Mouse (Mus musculus): Measurements from ENCODE around the gene Tmem164. TPM values are rescaled to one million over a fixed set of nuclear protein-coding genes. Genes with fewer than 3 reads are reported as not detected.

Gene Tmem164
- polyA plus RNA-seq, 1 experiment: 12.4 TPM

GRCm38 (mm10) chrX:142825309-142825708 lies 144.1 kb downstream of the Tmem164 start:
- no peaks in the 10 kb centered on the region for H3K27me3 ChIP-seq (ENCODE audit: control insufficient read depth, insufficient read depth, low read length)
- TF ChIP-seq POLR2A (IDR thresholded peaks at IDR 0.05; ENCODE audit: low read depth, low read length) (no peak), CTCF (IDR thresholded peaks at IDR 0.05; ENCODE audit: extremely low read depth, insufficient read length, insufficient replicate concordance, low read depth, low read length) (no peak)
- no peak overlapping the region for H3K27ac ChIP-seq (ENCODE audit: insufficient read depth, low read depth, low read length)
- no peaks in the 10 kb centered on the region for H3K36me3 ChIP-seq (ENCODE audit: control insufficient read depth, insufficient read depth, low read length)
- H3K4me3 ChIP-seq (ENCODE audit: low read depth, low read length): no peak overlapping the region
- no peaks in the 10 kb centered on the region for H3K4me1 ChIP-seq (ENCODE audit: control insufficient read depth, insufficient read depth, insufficient read length, low read length)
- 78% methylated on average over 1 of the region's 1 CpGs for WGBS

GRCm38 (mm10) chrX:142827644-142828043 lies 146.4 kb downstream of the Tmem164 start:
- H3K36me3 ChIP-seq (ENCODE audit: control insufficient read depth, insufficient read depth, low read length): no peaks in the 10 kb centered on the region
- H3K27me3 ChIP-seq (ENCODE audit: control insufficient read depth, insufficient read depth, low read length): no peaks in the 10 kb centered on the region
- 14% methylated on average over 1 of the region's 1 CpGs for WGBS
- H3K27ac ChIP-seq (ENCODE audit: insufficient read depth, low read depth, low read length): no peak overlapping the region
- H3K4me3 ChIP-seq (ENCODE audit: low read depth, low read length): no peak overlapping the region
- no peaks in the 10 kb centered on the region for H3K4me1 ChIP-seq (ENCODE audit: control insufficient read depth, insufficient read depth, insufficient read length, low read length)
- TF ChIP-seq POLR2A (IDR thresholded peaks at IDR 0.05; ENCODE audit: low read depth, low read length): no peak
- no peak for TF ChIP-seq CTCF (IDR thresholded peaks at IDR 0.05; ENCODE audit: extremely low read depth, insufficient read length, insufficient replicate concordance, low read depth, low read length)

GRCm38 (mm10) chrX:142828184-142828908 lies 147.1 kb downstream of the Tmem164 start:
- H3K36me3 ChIP-seq (ENCODE audit: control insufficient read depth, insufficient read depth, low read length): no peaks in the 10 kb centered on the region
- no peak overlapping the region for H3K27ac ChIP-seq (ENCODE audit: insufficient read depth, low read depth, low read length)
- H3K4me3 ChIP-seq (ENCODE audit: low read depth, low read length): no peak overlapping the region
- H3K4me1 ChIP-seq (ENCODE audit: control insufficient read depth, insufficient read depth, insufficient read length, low read length): no peaks in the 10 kb centered on the region
- WGBS: 74% methylated on average over 13 of the region's 13 CpGs
- no peak for TF ChIP-seq CTCF (IDR thresholded peaks at IDR 0.05; ENCODE audit: extremely low read depth, insufficient read length, insufficient replicate concordance, low read depth, low read length)
- no peak for TF ChIP-seq POLR2A (IDR thresholded peaks at IDR 0.05; ENCODE audit: low read depth, low read length)
- no peaks in the 10 kb centered on the region for H3K27me3 ChIP-seq (ENCODE audit: control insufficient read depth, insufficient read depth, low read length)

- Histone ChIP-seq H3K27ac (ENCODE audit: insufficient read depth, low read depth, low read length) (no peak overlapping the region), H3K4me1 (ENCODE audit: control insufficient read depth, insufficient read depth, insufficient read length, low read length) (no peaks in the 10 kb centered on the region), H3K27me3 (ENCODE audit: control insufficient read depth, insufficient read depth, low read length) (no peaks in the 10 kb centered on the region), H3K4me3 (ENCODE audit: low read depth, low read length) (no peak overlapping the region), H3K36me3 (ENCODE audit: control insufficient read depth, insufficient read depth, low read length) (no peaks in the 10 kb centered on the region)
- TF ChIP-seq CTCF (IDR thresholded peaks at IDR 0.05; ENCODE audit: extremely low read depth, insufficient read length, insufficient replicate concordance, low read depth, low read length): no peak
- no peak for TF ChIP-seq POLR2A (IDR thresholded peaks at IDR 0.05; ENCODE audit: low read depth, low read length)
- 83% methylated on average over 2 of the region's 2 CpGs for WGBS
Observed at GRCm38 (mm10) chrX:142829267-142829666, 148.1 kb downstream of the Tmem164 start.

GRCm38 (mm10) chrX:142829866-142830470 lies 148.8 kb downstream of the Tmem164 start:
- H3K36me3 ChIP-seq (ENCODE audit: control insufficient read depth, insufficient read depth, low read length): no peaks in the 10 kb centered on the region
- H3K27ac ChIP-seq (ENCODE audit: insufficient read depth, low read depth, low read length): no peak overlapping the region
- H3K4me3 ChIP-seq (ENCODE audit: low read depth, low read length): no peak overlapping the region
- H3K4me1 ChIP-seq (ENCODE audit: control insufficient read depth, insufficient read depth, insufficient read length, low read length): no peaks in the 10 kb centered on the region
- WGBS: 75% methylated on average over 12 of the region's 12 CpGs
- H3K27me3 ChIP-seq (ENCODE audit: control insufficient read depth, insufficient read depth, low read length): no peaks in the 10 kb centered on the region
- TF ChIP-seq POLR2A (IDR thresholded peaks at IDR 0.05; ENCODE audit: low read depth, low read length): no peak
- TF ChIP-seq CTCF (IDR thresholded peaks at IDR 0.05; ENCODE audit: extremely low read depth, insufficient read length, insufficient replicate concordance, low read depth, low read length): no peak

- Histone ChIP-seq H3K4me1 (ENCODE audit: control insufficient read depth, insufficient read depth, insufficient read length, low read length) (no peaks in the 10 kb centered on the region), H3K4me3 (ENCODE audit: low read depth, low read length) (no peak overlapping the region), H3K27me3 (ENCODE audit: control insufficient read depth, insufficient read depth, low read length) (no peaks in the 10 kb centered on the region), H3K27ac (ENCODE audit: insufficient read depth, low read depth, low read length) (no peak overlapping the region), H3K36me3 (ENCODE audit: control insufficient read depth, insufficient read depth, low read length) (peaks cover 5% of the 10 kb centered on the region)
- TF ChIP-seq POLR2A (IDR thresholded peaks at IDR 0.05; ENCODE audit: low read depth, low read length) (no peak), CTCF (IDR thresholded peaks at IDR 0.05; ENCODE audit: extremely low read depth, insufficient read length, insufficient replicate concordance, low read depth, low read length) (no peak)
- WGBS: 93% methylated on average over 6 of the region's 6 CpGs
Observed at GRCm38 (mm10) chrX:142830572-142830971, 149.4 kb downstream of the Tmem164 start.

- Histone ChIP-seq H3K4me1 (ENCODE audit: control insufficient read depth, insufficient read depth, insufficient read length, low read length) (no peaks in the 10 kb centered on the region), H3K4me3 (ENCODE audit: low read depth, low read length) (no peak overlapping the region), H3K27ac (ENCODE audit: insufficient read depth, low read depth, low read length) (no peak overlapping the region), H3K27me3 (ENCODE audit: control insufficient read depth, insufficient read depth, low read length) (no peaks in the 10 kb centered on the region), H3K36me3 (ENCODE audit: control insufficient read depth, insufficient read depth, low read length) (peaks cover 6% of the 10 kb centered on the region)
- TF ChIP-seq POLR2A (IDR thresholded peaks at IDR 0.05; ENCODE audit: low read depth, low read length) (no peak), CTCF (IDR thresholded peaks at IDR 0.05; ENCODE audit: extremely low read depth, insufficient read length, insufficient replicate concordance, low read depth, low read length) (no peak)
- 75% methylated on average over 3 of the region's 3 CpGs for WGBS
Observed at GRCm38 (mm10) chrX:142832221-142832620, 151.0 kb downstream of the Tmem164 start.
